Mouse (Mus musculus) naive thymus-derived CD4-positive, alpha-beta T cell, adult 5 months (primary cell): Measurements from ENCODE around the gene Ttc17. TPM values are rescaled to one million over a fixed set of nuclear protein-coding genes. Genes with fewer than 3 reads are reported as not detected.

Experiments
- polyA plus RNA-seq: library from polyadenylated mRNA; unstranded; fragments of 100-300 nt; shearing (Covaris generic); gene quantifications from one replicate; pipeline ENCODE4 v1.2.1, GENCODE M21; 2017

Ttc17 gene
- polyA plus RNA-seq, result 53.8 TPM

DNA sequence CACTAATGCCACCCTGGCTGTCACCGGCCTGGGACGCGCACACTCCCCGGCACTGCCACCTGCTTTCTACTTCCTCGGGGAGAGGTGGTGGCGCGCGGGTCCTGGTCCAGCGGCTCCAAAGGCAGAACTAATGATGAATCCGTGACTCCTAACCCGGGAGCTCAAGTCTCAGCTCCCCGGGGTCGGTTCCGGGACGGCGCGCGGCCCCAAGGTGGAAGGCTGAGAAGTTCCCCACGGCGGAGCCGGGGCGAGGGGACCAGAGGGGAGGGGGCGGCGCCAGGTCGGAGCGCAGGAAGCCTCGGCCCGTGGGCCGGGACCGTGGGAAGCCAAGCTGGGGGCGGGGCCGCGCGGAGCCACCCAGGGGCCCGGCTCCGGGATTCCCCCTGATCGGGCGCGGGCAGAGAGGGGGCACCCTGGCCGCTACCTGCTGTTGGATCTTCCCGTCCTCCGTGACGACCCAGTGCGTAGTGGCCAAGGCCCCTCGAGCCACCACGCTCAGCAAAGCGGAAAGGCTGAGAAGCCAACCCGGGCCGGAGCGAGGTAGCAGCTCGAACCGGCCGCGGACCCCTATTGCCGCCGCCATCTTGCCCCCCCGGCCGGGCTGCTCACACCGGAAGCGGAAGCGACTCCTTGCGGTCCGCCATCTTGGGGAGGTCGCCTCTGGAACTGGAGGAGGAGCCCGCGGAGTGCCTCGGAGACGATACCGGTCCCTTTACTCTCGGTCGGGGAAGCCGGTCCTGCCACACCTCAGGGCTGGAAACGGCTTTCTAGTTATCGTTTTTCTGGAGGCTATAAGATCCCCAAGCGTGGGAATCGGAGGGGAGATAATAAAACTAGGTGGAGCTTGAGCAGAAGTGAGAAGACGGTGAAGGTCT, at the start of gene Ttc17:
Gene Ttc17, minus strand, starts transcription at position 607 of the 875 bp plus-strand sequence.

Other genes with a start within 250 kb of the Ttc17 start
- 40.7 TPM for gene Hsd17b12, start 248.7 kb downstream of the Ttc17 start, polyA plus RNA-seq
- gene Api5, start 31.4 kb upstream of the Ttc17 start, polyA plus RNA-seq, result 132 TPM